Mouse (Mus musculus) heart, adult 2 months (tissue): Measurements from ENCODE around the gene Itga9.

Source experiments
- CTCF ChIP-seq: fragments of 200-600 bp; IDR thresholded peaks from 2 replicates; pipeline ENCODE4 v1.8.1; 2022; ENCODE audit warnings: antibody characterized with exemption, mild to moderate bottlenecking, moderate library complexity
- POLR2A ChIP-seq: fragments of 200-500 bp; IDR thresholded peaks from 2 replicates; pipeline ENCODE4 v1.6.1; 2011; ENCODE audit warnings: mild to moderate bottlenecking, low read depth, low read length, control low read depth; ENCODE audit not compliant: insufficient read depth

DNA sequence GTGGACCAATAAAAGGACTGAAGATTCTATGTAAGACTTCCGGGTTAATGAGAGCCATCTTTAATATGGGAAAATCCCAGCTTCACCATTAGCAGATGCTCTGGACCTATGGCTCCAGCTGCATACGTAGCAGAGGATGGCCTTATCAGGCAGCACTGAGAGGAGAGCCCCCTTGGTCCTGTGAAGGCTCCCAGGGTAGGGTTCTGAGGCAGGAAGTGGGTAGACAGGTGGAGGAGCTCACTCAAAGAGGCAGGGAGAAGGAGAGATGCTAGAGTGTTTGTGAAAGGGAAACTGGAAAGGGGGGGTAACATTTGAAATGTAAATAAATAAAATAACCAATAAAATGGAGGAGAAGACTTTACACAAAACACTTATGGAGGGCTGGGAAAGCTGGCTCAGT is 145.9 kb downstream of the Itga9 start:
- TF ChIP-seq POLR2A (no peak), CTCF (no peak)
